Mouse (Mus musculus): ENCODE data around the gene Akr1b7. TPM values are rescaled to one million over a fixed set of nuclear protein-coding genes. Genes with fewer than 3 reads are reported as not detected.

The Akr1b7 gene
- polyA plus RNA-seq, 1 experiment from 2014 or later, result not detected

DNA sequence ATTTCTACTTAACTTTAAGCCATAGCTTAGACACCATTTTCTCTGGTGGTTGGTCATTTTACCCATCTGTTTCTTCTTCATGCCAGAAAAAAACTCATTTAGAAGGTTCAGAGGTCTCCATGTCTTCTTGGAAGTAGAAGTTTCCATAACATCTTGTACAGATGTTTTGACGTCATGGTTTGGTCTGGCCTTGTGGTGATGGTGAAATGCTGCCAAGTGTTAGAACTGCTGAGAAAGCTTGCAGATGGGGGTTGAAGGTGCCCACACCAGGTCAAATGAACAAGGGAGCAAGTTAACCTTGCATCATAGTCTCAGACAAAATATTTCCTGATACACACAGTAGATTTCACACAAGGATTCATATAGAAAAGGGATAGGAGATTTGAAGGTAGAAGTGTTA is 36.6 kb downstream of the Akr1b7 start:
- no peaks in the 10 kb centered on the region for H3K9me3 ChIP-seq (ENCODE audit: control insufficient read depth, low read length)
- H3K27ac ChIP-seq (replicated peaks; ENCODE audit: low read depth, low read length), result no peak overlapping the region
- no peak overlapping the region for H3K9ac ChIP-seq (replicated peaks; ENCODE audit: low read length)
- no peaks in the 10 kb centered on the region for H3K27me3 ChIP-seq (ENCODE audit: control insufficient read depth, insufficient read depth, low read length)
- DNase-seq (no peak), ATAC-seq (ENCODE audit: low FRiP score, low TSS enrichment) (no peak)
- H3K4me3 ChIP-seq (replicated peaks; ENCODE audit: low read depth, low read length), result no peak overlapping the region
- H3K36me3 ChIP-seq (ENCODE audit: control insufficient read depth, insufficient read depth, low read length), result no peaks in the 10 kb centered on the region
- H3K4me2 ChIP-seq (ENCODE audit: low read length), result no peak overlapping the region
- no peaks in the 10 kb centered on the region for H3K4me1 ChIP-seq (ENCODE audit: control insufficient read depth, insufficient read depth, low read length)
- WGBS, result 88% methylated on average over 1 of the region's 1 CpGs

GRCm38 (mm10) chr6:34452963-34453770 is 41.0 kb downstream of the Akr1b7 start:
- Histone ChIP-seq H3K4me2 (ENCODE audit: low read length) (no peak overlapping the region), H3K4me1 (ENCODE audit: control insufficient read depth, insufficient read depth, low read length) (no peaks in the 10 kb centered on the region), H3K9ac (replicated peaks; ENCODE audit: low read length) (no peak overlapping the region), H3K27ac (replicated peaks; ENCODE audit: low read depth, low read length) (no peak overlapping the region), H3K27me3 (ENCODE audit: control insufficient read depth, insufficient read depth, low read length) (no peaks in the 10 kb centered on the region), H3K9me3 (ENCODE audit: control insufficient read depth, low read length) (no peaks in the 10 kb centered on the region), H3K36me3 (ENCODE audit: control insufficient read depth, insufficient read depth, low read length) (no peaks in the 10 kb centered on the region), H3K4me3 (replicated peaks; ENCODE audit: low read depth, low read length) (no peak overlapping the region)
- ATAC-seq (ENCODE audit: low FRiP score, low TSS enrichment) (no peak), DNase-seq (no peak)
- 76% methylated on average over 7 of the region's 7 CpGs for WGBS

DNA sequence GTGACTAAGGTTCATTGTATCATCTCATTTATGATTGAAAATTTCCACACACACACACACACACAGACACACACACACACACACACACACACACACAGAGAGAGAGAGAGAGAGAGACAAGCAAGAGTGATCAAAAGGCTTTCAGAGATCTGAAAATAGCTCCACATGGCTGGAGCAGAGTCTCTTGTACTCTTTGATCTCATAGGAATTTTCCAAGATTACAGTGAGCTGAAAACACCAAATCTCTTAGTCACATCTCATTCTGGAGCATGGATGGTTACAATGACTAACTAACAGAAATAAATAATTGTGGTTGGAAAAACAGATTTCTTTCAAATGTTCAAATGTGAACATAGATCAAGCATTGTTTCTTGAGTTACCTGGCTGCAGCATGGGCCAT is 47.3 kb downstream of the Akr1b7 start:
- no peak for ATAC-seq (ENCODE audit: low FRiP score, low TSS enrichment)
- H3K4me1 ChIP-seq (ENCODE audit: control insufficient read depth, insufficient read depth, low read length), result no peaks in the 10 kb centered on the region
- no peak overlapping the region for H3K4me3 ChIP-seq (replicated peaks; ENCODE audit: low read depth, low read length)
- no peak overlapping the region for H3K4me2 ChIP-seq (ENCODE audit: low read length)
- H3K36me3 ChIP-seq (ENCODE audit: control insufficient read depth, insufficient read depth, low read length), result no peaks in the 10 kb centered on the region
- H3K9me3 ChIP-seq (ENCODE audit: control insufficient read depth, low read length), result no peaks in the 10 kb centered on the region
- H3K27me3 ChIP-seq (ENCODE audit: control insufficient read depth, insufficient read depth, low read length), result no peaks in the 10 kb centered on the region
- H3K27ac ChIP-seq (replicated peaks; ENCODE audit: low read depth, low read length), result no peak overlapping the region
- no peak overlapping the region for H3K9ac ChIP-seq (replicated peaks; ENCODE audit: low read length)
- DNase-seq, result no peak

DNA sequence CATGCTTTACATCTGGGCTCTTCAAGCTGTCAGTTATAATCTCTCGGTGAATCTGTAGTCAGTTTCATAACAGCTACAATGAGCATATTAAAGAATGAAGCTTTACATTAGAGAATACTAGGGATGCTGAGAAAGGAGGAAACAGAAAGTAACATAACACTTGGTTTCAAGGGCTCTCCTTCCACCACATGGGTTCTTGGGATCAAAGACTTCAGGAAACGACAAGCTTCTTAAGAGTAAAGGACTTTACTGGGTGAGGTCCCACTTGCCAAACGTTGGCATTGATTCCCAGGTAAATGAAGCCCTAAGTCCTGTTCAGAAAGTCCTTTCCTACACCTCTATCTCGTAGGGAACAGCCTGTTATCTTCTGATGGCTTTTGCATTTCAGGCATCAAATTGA is 48.5 kb downstream of the Akr1b7 start:
- ATAC-seq (ENCODE audit: low FRiP score, low TSS enrichment), result no peak
- Histone ChIP-seq H3K36me3 (ENCODE audit: control insufficient read depth, insufficient read depth, low read length) (no peaks in the 10 kb centered on the region), H3K4me1 (ENCODE audit: control insufficient read depth, insufficient read depth, low read length) (no peaks in the 10 kb centered on the region)

DNA sequence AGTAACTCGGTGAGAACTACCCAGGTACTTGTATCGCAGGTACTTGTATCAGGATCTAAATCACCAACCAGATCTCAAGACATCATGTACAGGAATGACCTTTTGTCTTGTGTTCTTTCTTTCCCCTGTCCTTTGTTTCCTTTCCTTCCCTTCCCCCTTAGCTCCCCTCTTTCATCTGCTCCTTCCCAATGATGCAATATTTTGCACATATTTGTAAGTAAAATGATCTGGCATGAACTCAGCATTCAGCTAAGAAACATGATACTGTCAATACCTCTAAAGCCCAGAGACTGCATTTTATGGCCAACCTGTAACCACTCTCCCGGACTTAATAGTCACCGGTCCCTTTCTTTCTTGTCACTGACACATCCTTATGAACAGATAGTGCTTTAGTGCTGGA is 51.4 kb downstream of the Akr1b7 start:
- H3K27ac ChIP-seq (replicated peaks; ENCODE audit: low read depth, low read length), result no peak overlapping the region
- H3K4me2 ChIP-seq (ENCODE audit: low read length), result no peak overlapping the region
- H3K27me3 ChIP-seq (ENCODE audit: control insufficient read depth, insufficient read depth, low read length), result no peaks in the 10 kb centered on the region
- no peaks in the 10 kb centered on the region for H3K36me3 ChIP-seq (ENCODE audit: control insufficient read depth, insufficient read depth, low read length)
- H3K4me3 ChIP-seq (replicated peaks; ENCODE audit: low read depth, low read length), result no peak overlapping the region
- ATAC-seq (ENCODE audit: low FRiP score, low TSS enrichment), result no peak
- no peaks in the 10 kb centered on the region for H3K9me3 ChIP-seq (ENCODE audit: control insufficient read depth, low read length)
- no peaks in the 10 kb centered on the region for H3K4me1 ChIP-seq (ENCODE audit: control insufficient read depth, insufficient read depth, low read length)
- DNase-seq, result no peak
- WGBS, result 91% methylated on average over 4 of the region's 4 CpGs
- no peak overlapping the region for H3K9ac ChIP-seq (replicated peaks; ENCODE audit: low read length)

More for the DNA sequence above, 48.5 kb downstream of the Akr1b7 start:
- Histone ChIP-seq H3K27me3 (ENCODE audit: control insufficient read depth, insufficient read depth, low read length) (no peaks in the 10 kb centered on the region), H3K9ac (replicated peaks; ENCODE audit: low read length) (no peak overlapping the region), H3K4me2 (ENCODE audit: low read length) (no peak overlapping the region), H3K4me3 (replicated peaks; ENCODE audit: low read depth, low read length) (no peak overlapping the region), H3K27ac (replicated peaks; ENCODE audit: low read depth, low read length) (no peak overlapping the region), H3K9me3 (ENCODE audit: control insufficient read depth, low read length) (no peaks in the 10 kb centered on the region)
- no peak for DNase-seq
- 64% methylated on average over 4 of the region's 4 CpGs for WGBS

DNA sequence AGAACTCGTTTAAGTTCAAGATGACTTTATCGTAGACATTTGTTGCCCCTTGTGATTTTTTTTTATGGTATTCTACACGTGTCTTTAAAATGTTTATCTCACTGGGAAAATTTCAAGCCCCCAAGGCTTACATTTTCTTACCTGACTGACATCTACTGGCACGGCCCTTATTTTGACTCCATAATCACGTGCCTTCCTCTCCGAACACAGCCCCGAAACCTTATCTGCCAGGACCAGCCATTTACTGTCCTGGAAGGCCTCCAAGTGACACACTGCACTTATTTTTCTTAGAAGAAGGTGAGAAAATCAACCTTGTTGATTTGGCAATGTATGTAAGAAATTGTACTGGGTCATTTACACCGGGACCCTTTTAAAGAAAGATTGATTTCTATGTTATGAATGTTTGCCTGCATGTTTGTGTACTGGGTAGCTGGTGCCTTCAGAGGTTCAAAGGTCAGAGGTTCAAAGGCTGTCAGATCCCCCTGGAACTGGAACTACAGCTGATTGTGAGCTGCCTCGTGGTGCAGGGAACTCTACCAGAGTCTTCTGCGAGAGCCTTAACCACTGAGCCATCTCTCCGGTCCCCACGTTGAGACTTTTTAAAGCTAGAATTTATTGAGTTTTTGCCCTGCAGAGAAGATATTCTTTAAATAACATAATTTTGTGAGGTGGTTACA is 59.4 kb downstream of the Akr1b7 start:
- Histone ChIP-seq H3K36me3 (ENCODE audit: control insufficient read depth, insufficient read depth, low read length) (no peaks in the 10 kb centered on the region), H3K4me2 (ENCODE audit: low read length) (no peak overlapping the region), H3K27ac (replicated peaks; ENCODE audit: low read depth, low read length) (no peak overlapping the region), H3K9ac (replicated peaks; ENCODE audit: low read length) (no peak overlapping the region), H3K9me3 (ENCODE audit: control insufficient read depth, low read length) (no peaks in the 10 kb centered on the region), H3K4me1 (ENCODE audit: control insufficient read depth, insufficient read depth, low read length) (peaks cover 4% of the 10 kb centered on the region; the same call in 1 of the 2 replicates), H3K4me3 (replicated peaks; ENCODE audit: low read depth, low read length) (no peak overlapping the region), H3K27me3 (ENCODE audit: control insufficient read depth, insufficient read depth, low read length) (no peaks in the 10 kb centered on the region)
- no peak for ATAC-seq (ENCODE audit: low FRiP score, low TSS enrichment)
- no peak for DNase-seq
- 91% methylated on average over 12 of the region's 12 CpGs for WGBS

Other genes with a start within 250 kb of the Akr1b7 start
- 33.3 and 40.1 TPM in 2 replicates for gene Slc35b4, start 235.2 kb upstream of the Akr1b7 start, polyA plus RNA-seq (2014; fragmentation: Nextera tagmentation; extraction: Ambion mirVana)
- gene Akr1b3, start 94.9 kb upstream of the Akr1b7 start, polyA plus RNA-seq (2014; fragmentation: Nextera tagmentation; extraction: Ambion mirVana), result 95.2 and 106 TPM in 2 replicates
- 3.2 and 4.5 TPM in 2 replicates for gene Akr1b8, start 58.2 kb upstream of the Akr1b7 start, polyA plus RNA-seq (2014; fragmentation: Nextera tagmentation; extraction: Ambion mirVana)
- 7.7 and 9.1 TPM in 2 replicates for gene Akr1b10, start 28.1 kb upstream of the Akr1b7 start, polyA plus RNA-seq (2014; fragmentation: Nextera tagmentation; extraction: Ambion mirVana)
- 94.2 and 94.6 TPM in 2 replicates for gene Bpgm, start 63.9 kb downstream of the Akr1b7 start, polyA plus RNA-seq (2014; fragmentation: Nextera tagmentation; extraction: Ambion mirVana)
- 26.9 and 50.0 TPM in 2 replicates for gene Cald1, start 186.2 kb downstream of the Akr1b7 start, polyA plus RNA-seq (2014; fragmentation: Nextera tagmentation; extraction: Ambion mirVana)